Mouse (Mus musculus) olfactory bulb, adult 2 months (tissue): ENCODE results near the gene Pdcd10. TPM values are rescaled to one million over a fixed set of nuclear protein-coding genes. Genes with fewer than 3 reads are reported as not detected.
A peak's percentile ranks its signal among the peaks of the same experiment; 100 is the strongest.

Experiments
- H3K27ac ChIP-seq: fragments of 200-500 bp; 2 replicates; pipeline ENCODE4 v1.5.1; 2012; ENCODE audit warnings: low read depth, low read length; ENCODE audit not compliant: insufficient read depth
- H3K4me1 ChIP-seq: fragments of 200-500 bp; 2 replicates; pipeline ENCODE4 v1.6.1; 2012; ENCODE audit warnings: low read length; ENCODE audit not compliant: control insufficient read depth, insufficient read depth
- H3K4me3 ChIP-seq: fragments of 200-500 bp; 2 replicates; pipeline ENCODE4 v1.5.1; 2012; ENCODE audit warnings: mild to moderate bottlenecking, low read depth, low read length, moderate library complexity; ENCODE audit not compliant: insufficient read depth
- CTCF ChIP-seq: fragments of 200-500 bp; IDR thresholded peaks from 2 replicates; pipeline ENCODE4 v1.5.1; 2012; ENCODE audit warnings: low read depth, mild to moderate bottlenecking, low read length, moderate library complexity; ENCODE audit not compliant: insufficient read depth
- POLR2A ChIP-seq: fragments of 200-500 bp; IDR thresholded peaks from 2 replicates; pipeline ENCODE4 v1.6.1; 2012; ENCODE audit warnings: mild to moderate bottlenecking, low read depth, low read length, moderate library complexity; ENCODE audit not compliant: insufficient read depth
- WGBS: fragments of 180-500 bp; shearing (Covaris S2); methylation state at CpG from one replicate; pipeline ENCODE4 v1.1.7; 2018; 5-methylcytosine and 5-hydroxymethylcytosine counted together
- polyA plus RNA-seq: library from polyadenylated mRNA; stranded (reverse); fragments of >200 nt; gene quantifications from 2 replicates; pipeline ENCODE4 v1.2.4, GENCODE M21; 2012; ENCODE audit warnings: low replicate concordance; ENCODE audit not compliant: missing spikeins, insufficient read depth, insufficient read length

The Pdcd10 gene
- polyA plus RNA-seq, result not detected in 2 replicates

DNA sequence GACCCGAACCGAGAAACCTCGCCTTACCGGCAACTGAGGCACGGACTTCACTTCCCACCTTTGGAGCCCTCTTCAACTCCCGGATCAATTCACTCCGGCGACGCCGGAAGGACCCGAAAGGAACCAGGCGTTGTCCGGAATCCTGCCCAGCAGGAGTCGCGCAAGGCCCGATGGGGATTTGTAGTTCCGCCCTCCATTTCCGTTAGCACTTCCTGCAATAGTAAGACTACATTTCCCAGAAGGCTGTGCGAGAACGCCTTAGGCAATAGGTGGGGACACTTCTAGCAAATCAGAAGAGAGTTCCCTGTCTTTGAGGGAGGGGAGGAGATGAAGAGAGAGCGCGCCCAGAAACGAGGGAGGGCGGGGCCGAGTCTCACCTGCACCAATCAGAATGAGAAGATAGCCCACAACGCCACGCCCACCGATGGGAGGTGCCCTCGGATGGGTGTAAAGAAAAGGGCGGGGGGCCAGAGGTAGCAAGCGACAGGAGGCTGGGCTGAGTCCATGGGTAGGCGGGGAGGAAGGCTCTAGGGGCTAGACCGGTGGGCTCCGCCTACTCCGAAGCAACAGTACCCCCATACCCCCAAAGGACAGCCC, at the start of gene Pdcd10:
Gene Pdcd10 (minus strand): TSS at position 162 of the 597 bp plus-strand sequence.
- TF ChIP-seq CTCF, result no peak
- peak; percentile 56; the same call in 1 of the 2 replicates for TF ChIP-seq POLR2A
- peak within 1 kb of the TSS; percentile 90 for H3K27ac ChIP-seq
- no peaks in the 10 kb centered on the region for H3K4me1 ChIP-seq
- under 1% methylated on average over 35 of the region's 35 CpGs for WGBS
- H3K4me3 ChIP-seq, result peak within 1 kb of the TSS; percentile 99

DNA sequence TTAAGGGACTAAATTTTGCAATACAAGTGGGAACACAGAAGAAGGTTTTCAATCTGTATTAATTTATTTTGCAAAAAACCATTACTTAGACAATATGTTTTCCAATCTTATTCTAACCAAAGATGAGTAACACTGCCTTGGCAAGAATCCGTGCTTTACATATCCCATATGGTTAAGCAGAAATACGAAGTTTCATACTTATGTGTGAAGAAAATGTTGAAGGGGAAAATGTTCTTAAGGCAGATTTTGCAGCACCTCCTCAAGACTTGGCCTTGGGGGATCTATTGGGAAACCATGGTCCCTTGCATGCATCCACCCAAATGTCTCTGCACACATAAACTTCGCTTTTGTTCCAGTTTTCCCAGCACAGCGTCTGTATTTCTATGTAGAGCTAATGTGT, 28.2 kb upstream of the Pdcd10 start:
- Histone ChIP-seq H3K4me1 (peaks cover 2% of the 10 kb centered on the region; the same call in 1 of the 2 replicates), H3K4me3 (no peak overlapping the region), H3K27ac (no peak overlapping the region)
- 89% methylated on average over 4 of the region's 4 CpGs for WGBS
- no peak for TF ChIP-seq POLR2A
- TF ChIP-seq CTCF, result no peak

DNA sequence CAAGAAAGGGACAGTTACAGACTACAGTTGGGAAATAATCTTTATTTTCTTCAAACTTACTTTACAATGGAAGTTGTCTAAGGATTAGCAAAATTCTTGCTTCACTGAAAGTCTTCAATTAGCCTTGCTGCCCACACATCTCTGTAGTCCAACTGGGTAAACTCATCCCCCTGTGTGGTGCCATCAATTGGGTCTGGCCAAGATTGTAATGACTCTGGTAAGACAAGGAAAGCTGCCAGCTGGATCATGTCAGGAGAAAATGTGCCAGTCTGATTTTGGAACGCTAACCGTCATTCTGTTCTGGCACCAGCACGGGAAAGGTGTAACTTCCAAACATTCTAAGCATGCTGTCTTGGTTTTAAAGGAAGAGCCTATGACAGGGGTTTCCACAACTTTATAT, 26.6 kb upstream of the Pdcd10 start:
- TF ChIP-seq CTCF, result no peak
- WGBS, result 41% methylated on average over 3 of the region's 3 CpGs

GRCm38 (mm10) chr3:75579352-75579751, 22.7 kb upstream of the Pdcd10 start:
- no peak overlapping the region for H3K4me3 ChIP-seq
- TF ChIP-seq POLR2A, result no peak
- no peak for TF ChIP-seq CTCF

More for the DNA sequence above, 26.6 kb upstream of the Pdcd10 start:
- Histone ChIP-seq H3K4me1 (peaks cover 2% of the 10 kb centered on the region; the same call in 1 of the 2 replicates), H3K4me3 (no peak overlapping the region), H3K27ac (no peak overlapping the region)

DNA sequence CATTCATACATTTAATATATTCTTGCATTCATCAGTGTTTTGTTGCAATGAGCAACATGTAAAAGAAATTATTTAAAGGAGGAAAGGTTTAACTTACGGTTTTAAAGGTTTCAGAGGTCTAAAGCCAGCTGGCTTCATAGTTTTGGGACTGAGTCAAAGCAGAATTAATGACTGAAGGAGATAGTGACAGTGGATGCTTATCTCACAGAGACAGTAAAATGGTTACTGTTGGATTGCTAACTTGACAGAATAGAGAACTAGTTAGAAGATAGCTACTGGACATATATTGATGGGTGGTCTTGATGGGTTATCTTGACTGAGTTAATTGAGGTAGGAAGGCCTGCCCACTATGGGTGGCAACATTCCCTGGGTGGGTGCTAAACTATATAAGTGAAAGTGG, 18.9 kb upstream of the Pdcd10 start:
- WGBS, result 88% methylated on average over 1 of the region's 1 CpGs
- H3K27ac ChIP-seq, result no peak overlapping the region
- H3K4me3 ChIP-seq, result no peak overlapping the region
- no peaks in the 10 kb centered on the region for H3K4me1 ChIP-seq
- no peak for TF ChIP-seq CTCF
- TF ChIP-seq POLR2A, result no peak

More at GRCm38 (mm10) chr3:75579352-75579751, 22.7 kb upstream of the Pdcd10 start:
- no peak overlapping the region for H3K27ac ChIP-seq
- 60% methylated on average over 4 of the region's 4 CpGs for WGBS
- no peaks in the 10 kb centered on the region for H3K4me1 ChIP-seq

- 37% methylated on average over 2 of the region's 2 CpGs for WGBS
- no peaks in the 10 kb centered on the region for H3K4me1 ChIP-seq
- H3K4me3 ChIP-seq, result no peak overlapping the region
- TF ChIP-seq POLR2A (no peak), CTCF (no peak)
- no peak overlapping the region for H3K27ac ChIP-seq
Measured at GRCm38 (mm10) chr3:75574074-75574473, 17.4 kb upstream of the Pdcd10 start.

- peak; percentile 89 for TF ChIP-seq POLR2A
- TF ChIP-seq CTCF, result no peak
- WGBS, result 1% methylated on average over 19 of the region's 19 CpGs
- Histone ChIP-seq H3K4me3 (peak within 1 kb of the TSS; percentile 99), H3K27ac (peak within 1 kb of the TSS; percentile 90), H3K4me1 (no peaks in the 10 kb centered on the region)
Measured at GRCm38 (mm10) chr3:75557292-75557691, 636 bp upstream of the Pdcd10 start, which contains the start of gene Serpini1. Gene Serpini1 (plus strand): TSS chr3:75557547.

DNA sequence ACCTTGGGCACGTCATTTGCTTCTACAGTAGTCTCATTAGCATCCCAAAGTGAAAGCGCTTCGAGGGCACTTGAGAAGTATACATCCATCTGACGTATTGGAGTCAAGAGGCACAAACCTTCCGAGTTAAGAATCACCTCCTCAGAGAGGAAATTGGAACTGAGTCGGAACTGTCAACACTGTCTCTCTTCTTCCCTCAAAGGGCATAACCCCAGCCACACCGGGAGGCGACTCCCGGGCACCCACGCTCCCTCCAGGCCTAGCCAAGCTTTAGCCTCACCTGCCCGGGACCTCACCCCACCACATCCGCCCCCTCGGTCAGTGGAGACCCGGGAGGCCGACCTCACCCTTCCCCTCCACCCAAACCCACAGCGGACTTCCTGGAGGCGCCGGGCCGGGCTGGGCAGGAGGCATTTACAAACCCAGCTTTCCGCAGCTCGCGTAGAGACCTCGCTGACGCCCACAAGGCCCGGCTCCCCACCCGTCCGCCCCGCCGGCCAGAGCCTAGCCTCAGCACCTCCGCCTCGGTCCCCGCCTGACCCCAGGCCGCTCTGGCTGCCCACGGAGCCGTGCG, 448 bp downstream of the Pdcd10 start:
- WGBS, result under 1% methylated on average over 36 of the region's 36 CpGs
- TF ChIP-seq POLR2A, result no peak
- no peak for TF ChIP-seq CTCF
- Histone ChIP-seq H3K27ac (peak overlapping the region; percentile 48), H3K4me1 (no peaks in the 10 kb centered on the region), H3K4me3 (peak overlapping the region; percentile 88)

DNA sequence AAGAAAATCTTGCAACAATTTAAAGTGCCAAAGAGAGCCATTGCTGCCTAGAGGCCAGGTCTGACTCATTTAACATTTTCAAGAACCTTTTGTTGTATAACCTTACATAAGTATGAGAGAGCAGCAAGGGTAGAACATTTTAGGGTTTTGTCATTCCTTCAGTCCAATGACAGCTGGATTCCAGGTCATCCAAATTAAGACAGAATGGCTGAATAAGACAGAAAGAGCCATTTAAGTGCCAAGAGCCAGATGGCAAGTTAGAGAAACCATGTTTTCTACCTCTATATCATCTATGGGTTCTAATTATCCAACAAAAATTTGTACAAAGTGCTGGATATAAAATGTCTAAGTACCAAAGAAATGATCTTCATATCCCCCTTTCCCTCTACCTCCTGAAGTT, 5.4 kb downstream of the Pdcd10 start:
- TF ChIP-seq POLR2A (no peak), CTCF (no peak)
- H3K4me1 ChIP-seq, result 0 out of 2 replicates have a peak, but pooled peaks cover 2% of the 10 kb centered on the region
- no peak overlapping the region for H3K4me3 ChIP-seq
- no peak overlapping the region for H3K27ac ChIP-seq
